Mouse (Mus musculus) right cerebral cortex, adult 18-20 months (tissue): ENCODE measurements around the gene Nkain2.
"Not testable (repeated sequence)": the region's sequence is repeated elsewhere in the genome, so short reads cannot be mapped to it uniquely, and the experiment has no call there.

Experiments used
- DNase-seq: peaks from one replicate; pipeline ENCODE4 v3.0.0; 2022; ENCODE audit warnings: mixed read lengths

The Nkain2 gene

GRCm38 (mm10) chr10:32052546-32053295 lies 837.5 kb downstream of the Nkain2 start:
- DNase-seq, result no peak

GRCm38 (mm10) chr10:32052045-32052444 lies 838.2 kb downstream of the Nkain2 start:
- DNase-seq, result no peak

- peak; percentile 36 for DNase-seq
Observed at GRCm38 (mm10) chr10:32029996-32030395, 860.3 kb downstream of the Nkain2 start.

GRCm38 (mm10) chr10:32018385-32018784 lies 871.9 kb downstream of the Nkain2 start:
- no peak for DNase-seq

- no peak for DNase-seq
Observed at GRCm38 (mm10) chr10:32001216-32001753, 889.0 kb downstream of the Nkain2 start.

GRCm38 (mm10) chr10:31993205-31993604 lies 897.1 kb downstream of the Nkain2 start:
- no peak for DNase-seq

GRCm38 (mm10) chr10:31978387-31978786 lies 911.9 kb downstream of the Nkain2 start:
- no peak for DNase-seq

GRCm38 (mm10) chr10:31947178-31947726 lies 943.0 kb downstream of the Nkain2 start:
- no peak for DNase-seq

GRCm38 (mm10) chr10:31931961-31932360 lies 958.3 kb downstream of the Nkain2 start:
- DNase-seq, result no peak

- peak; percentile 5 for DNase-seq
Observed at GRCm38 (mm10) chr10:31927657-31928056, 962.6 kb downstream of the Nkain2 start.

GRCm38 (mm10) chr10:31920901-31921300 lies 969.4 kb downstream of the Nkain2 start:
- not testable (repeated sequence) for DNase-seq

GRCm38 (mm10) chr10:31907488-31907887 lies 982.8 kb downstream of the Nkain2 start:
- DNase-seq, result no peak

- no peak for DNase-seq
Observed at GRCm38 (mm10) chr10:31899501-31899900, 990.8 kb downstream of the Nkain2 start.

GRCm38 (mm10) chr10:31873323-31873895 lies 1016.9 kb downstream of the Nkain2 start:
- no peak for DNase-seq

GRCm38 (mm10) chr10:31868275-31868674 lies 1022.0 kb downstream of the Nkain2 start:
- DNase-seq, result no peak

- DNase-seq, result no peak
Observed at GRCm38 (mm10) chr10:31827041-31827440, 1063.2 kb downstream of the Nkain2 start.

- no peak for DNase-seq
Observed at GRCm38 (mm10) chr10:31812543-31812942, 1077.7 kb downstream of the Nkain2 start.

GRCm38 (mm10) chr10:31742443-31743057 lies 1147.7 kb downstream of the Nkain2 start:
- peak; percentile 58 for DNase-seq

GRCm38 (mm10) chr10:31728036-31728435 lies 1162.2 kb downstream of the Nkain2 start:
- no peak for DNase-seq

- DNase-seq, result no peak
Observed at GRCm38 (mm10) chr10:31647270-31647669, 1243.0 kb downstream of the Nkain2 start.

- DNase-seq, result no peak
Observed at GRCm38 (mm10) chr10:31646083-31646482, 1244.2 kb downstream of the Nkain2 start.
